Mouse (Mus musculus) MEL (cell line): Measurements from ENCODE around the gene Ino80. TPM values are rescaled to one million over a fixed set of nuclear protein-coding genes. Genes with fewer than 3 reads are reported as not detected.

Source experiments
- DNase-seq: peaks from one replicate; pipeline ENCODE4 v3.0.0; 2011; ENCODE audit warnings: low read depth, low spot score
- H3K27ac ChIP-seq: 2 replicates; pipeline ENCODE4 v1.5.1; 2012; ENCODE audit warnings: low read depth, mild to moderate bottlenecking, control low read depth, low read length, moderate library complexity; ENCODE audit not compliant: control insufficient read depth
- H3K27me3 ChIP-seq, 2 experiments: fragments of 150-350 bp in 1 of 2; sonication (generic) in 1 of 2; 2 replicates each; pipeline ENCODE4 v1.6.1; 2012; ENCODE audit warnings: low read length in 2 of 2, mild to moderate bottlenecking in 2 of 2, improper control_type of control experiment in 1 of 2, moderate library complexity in 1 of 2; ENCODE audit not compliant: insufficient read depth in 2 of 2, control insufficient read depth in 1 of 2
- H3K36me3 ChIP-seq, 2 experiments: 2 replicates each; pipeline ENCODE4 v1.6.1; 2012 to 2014; ENCODE audit warnings: low read length in 2 of 2, improper control_type of control experiment in 1 of 2, inconsistent platforms in 1 of 2, mild to moderate bottlenecking in 1 of 2; ENCODE audit not compliant: insufficient read depth in 2 of 2, control insufficient read depth in 1 of 2
- H3K4me1 ChIP-seq, 2 experiments: fragments of 150-350 bp in 1 of 2; sonication (generic) in 1 of 2; 2 replicates each; pipeline ENCODE4 v1.6.1; 2012; ENCODE audit warnings: low read length in 2 of 2, improper control_type of control experiment in 1 of 2, mild to moderate bottlenecking in 1 of 2; ENCODE audit not compliant: insufficient read depth in 2 of 2, control insufficient read depth in 1 of 2
- H3K4me3 ChIP-seq, 2 experiments: fragments of 150-350 bp in 1 of 2; sonication (generic) in 1 of 2; 2 replicates each; pipeline ENCODE4 v1.5.1; 2012; ENCODE audit warnings: low read depth in 2 of 2, low read length in 2 of 2, mild to moderate bottlenecking in 2 of 2, moderate library complexity in 2 of 2, control low read depth in 1 of 2, improper control_type of control experiment in 1 of 2; ENCODE audit not compliant: control insufficient read depth in 1 of 2, insufficient read depth in 1 of 2
- H3K79me2 ChIP-seq: 2 replicates; pipeline ENCODE4 v1.6.1; 2012; ENCODE audit warnings: mild to moderate bottlenecking, low read length, moderate library complexity; ENCODE audit not compliant: control insufficient read depth, poor library complexity, insufficient read depth
- H3K9ac ChIP-seq: 2 replicates; pipeline ENCODE4 v1.6.1; 2012; ENCODE audit warnings: low read depth, mild to moderate bottlenecking, control low read depth, low read length, moderate library complexity; ENCODE audit not compliant: control insufficient read depth, poor library complexity, severe bottlenecking
- H3K9me3 ChIP-seq: fragments of 150-350 bp; sonication (generic); replicated peaks from 2 replicates; pipeline ENCODE4 v1.6.1; 2012; ENCODE audit warnings: mild to moderate bottlenecking, low read length, improper control_type of control experiment, moderate library complexity; ENCODE audit not compliant: insufficient read depth
- BHLHE40 ChIP-seq: IDR thresholded peaks from 2 replicates; pipeline ENCODE4 v1.6.1; 2012; ENCODE audit warnings: low read depth, mild to moderate bottlenecking, inconsistent platforms, low read length, improper control_type of control experiment, borderline replicate concordance
- CHD1 ChIP-seq: IDR thresholded peaks from 2 replicates; pipeline ENCODE4 v1.6.1; 2012; ENCODE audit warnings: low read depth, mild to moderate bottlenecking, inconsistent platforms, low read length, improper control_type of control experiment
- CTCF ChIP-seq, 3 experiments: IDR thresholded peaks in 2 of 3; conservative IDR thresholded peaks in 1 of 3; 2 replicates each; pipeline ENCODE4 v1.5.1; 2011 to 2012; ENCODE audit warnings: low read length in 3 of 3, low read depth in 2 of 3, mild to moderate bottlenecking in 2 of 3, improper control_type of control experiment in 1 of 3, inconsistent platforms in 1 of 3, mixed read lengths in 1 of 3, moderate library complexity in 1 of 3; ENCODE audit not compliant: control insufficient read depth in 1 of 3, insufficient read depth in 1 of 3, poor library complexity in 1 of 3, severe bottlenecking in 1 of 3
- E2F4 ChIP-seq: IDR thresholded peaks from 2 replicates; pipeline ENCODE4 v1.6.1; 2011; ENCODE audit warnings: low read depth, low read length, improper control_type of control experiment, borderline replicate concordance
- EP300 ChIP-seq, 2 experiments: IDR thresholded peaks; 2 replicates each; pipeline ENCODE4 v1.6.1; 2011; ENCODE audit warnings: improper control_type of control experiment in 2 of 2, low read length in 2 of 2, low read depth in 1 of 2, mild to moderate bottlenecking in 1 of 2
- ETS1 ChIP-seq: IDR thresholded peaks from 2 replicates; pipeline ENCODE4 v1.6.1; 2012; ENCODE audit warnings: low read depth, mild to moderate bottlenecking, inconsistent platforms, low read length, improper control_type of control experiment, moderate library complexity
- HCFC1 ChIP-seq: IDR thresholded peaks from 2 replicates; pipeline ENCODE4 v1.6.1; 2012; ENCODE audit warnings: low read depth, mild to moderate bottlenecking, inconsistent platforms, low read length, improper control_type of control experiment, moderate library complexity
- KAT2A ChIP-seq: conservative IDR thresholded peaks from 2 replicates; pipeline ENCODE4 v1.6.1; 2012; ENCODE audit warnings: low read depth, low read length, improper control_type of control experiment, inconsistent platforms
- MAFK ChIP-seq: IDR thresholded peaks from 2 replicates; pipeline ENCODE4 v1.6.1; 2011; ENCODE audit warnings: low read depth, mild to moderate bottlenecking, low read length, improper control_type of control experiment, borderline replicate concordance
- MAX ChIP-seq: IDR thresholded peaks from 2 replicates; pipeline ENCODE4 v1.6.1; 2011; ENCODE audit warnings: low read length, improper control_type of control experiment
- MAZ ChIP-seq: IDR thresholded peaks from 2 replicates; pipeline ENCODE4 v1.6.1; 2012; ENCODE audit warnings: low read depth, mild to moderate bottlenecking, inconsistent platforms, low read length, improper control_type of control experiment
- MEF2A ChIP-seq: IDR thresholded peaks from 2 replicates; pipeline ENCODE4 v1.6.1; 2014; ENCODE audit warnings: low read depth, mild to moderate bottlenecking, inconsistent platforms, low read length, improper control_type of control experiment; ENCODE audit not compliant: poor library complexity, insufficient replicate concordance, severe bottlenecking; ENCODE audit errors: extremely low read depth
- MYB ChIP-seq: IDR thresholded peaks from 2 replicates; pipeline ENCODE4 v1.6.1; 2011; ENCODE audit warnings: mild to moderate bottlenecking, low read depth, low read length, improper control_type of control experiment
- MYC ChIP-seq: IDR thresholded peaks from 2 replicates; pipeline ENCODE4 v1.6.1; 2011; ENCODE audit warnings: low read depth, mild to moderate bottlenecking, low read length, improper control_type of control experiment, moderate library complexity
- NELFE ChIP-seq: IDR thresholded peaks from 2 replicates; pipeline ENCODE4 v1.6.1; 2011; ENCODE audit warnings: low read depth, low read length, improper control_type of control experiment
- NRF1 ChIP-seq: IDR thresholded peaks from 2 replicates; pipeline ENCODE4 v1.6.1; 2014; ENCODE audit warnings: low read depth, mild to moderate bottlenecking, inconsistent platforms, low read length, improper control_type of control experiment, moderate library complexity; ENCODE audit not compliant: poor library complexity, insufficient read depth, severe bottlenecking
- POLR2A ChIP-seq, 2 experiments: IDR thresholded peaks; 2 replicates each; pipeline ENCODE4 v1.6.1; 2011 to 2012; ENCODE audit warnings: low read length in 2 of 2, mild to moderate bottlenecking in 2 of 2, control low read depth in 1 of 2, improper control_type of control experiment in 1 of 2, low read depth in 1 of 2, moderate library complexity in 1 of 2; ENCODE audit not compliant: control insufficient read depth in 1 of 2, insufficient read depth in 1 of 2, poor library complexity in 1 of 2
- POLR2AphosphoS2 ChIP-seq: IDR thresholded peaks from 2 replicates; pipeline ENCODE4 v1.6.1; 2011; ENCODE audit warnings: low read length, improper control_type of control experiment
- POLR2AphosphoS5 ChIP-seq: IDR thresholded peaks from 2 replicates; pipeline ENCODE4 v1.6.1; 2012; ENCODE audit warnings: low read depth, borderline replicate concordance, mild to moderate bottlenecking, inconsistent platforms, low read length, moderate library complexity, mixed read lengths
- RAD21 ChIP-seq: IDR thresholded peaks from 2 replicates; pipeline ENCODE4 v1.6.1; 2011; ENCODE audit warnings: mild to moderate bottlenecking, low read depth, low read length, improper control_type of control experiment
- SIN3A ChIP-seq: IDR thresholded peaks from 2 replicates; pipeline ENCODE4 v1.6.1; 2012; ENCODE audit warnings: low read length, improper control_type of control experiment, inconsistent platforms
- SMC3 ChIP-seq: IDR thresholded peaks from 2 replicates; pipeline ENCODE4 v1.6.1; 2011; ENCODE audit warnings: low read depth, low read length, improper control_type of control experiment
- TAL1 ChIP-seq: IDR thresholded peaks from 2 replicates; pipeline ENCODE4 v1.6.1; 2012; ENCODE audit warnings: mild to moderate bottlenecking, inconsistent platforms, low read length, moderate library complexity, mixed read lengths
- TCF12 ChIP-seq: IDR thresholded peaks from 2 replicates; pipeline ENCODE4 v1.6.1; 2014; ENCODE audit warnings: low read depth, mild to moderate bottlenecking, inconsistent platforms, low read length, improper control_type of control experiment, moderate library complexity
- USF2 ChIP-seq, 2 experiments: IDR thresholded peaks; 2 replicates each; pipeline ENCODE4 v1.6.1; 2011 to 2012; ENCODE audit warnings: improper control_type of control experiment in 2 of 2, low read length in 2 of 2, borderline replicate concordance in 1 of 2, inconsistent platforms in 1 of 2, low read depth in 1 of 2, mild to moderate bottlenecking in 1 of 2; ENCODE audit not compliant: insufficient read depth in 1 of 2
- ZC3H11A ChIP-seq: IDR thresholded peaks from 2 replicates; pipeline ENCODE4 v1.6.1; 2012; ENCODE audit warnings: low read depth, mild to moderate bottlenecking, inconsistent platforms, low read length, improper control_type of control experiment
- ZKSCAN1 ChIP-seq: IDR thresholded peaks from 2 replicates; pipeline ENCODE4 v1.6.1; 2012; ENCODE audit warnings: low read depth, mild to moderate bottlenecking, inconsistent platforms, low read length, improper control_type of control experiment, moderate library complexity
- ZMIZ1 ChIP-seq: IDR thresholded peaks from 2 replicates; pipeline ENCODE4 v1.6.1; 2012; ENCODE audit warnings: low read depth, mild to moderate bottlenecking, inconsistent platforms, low read length, improper control_type of control experiment, moderate library complexity
- ZNF384 ChIP-seq: IDR thresholded peaks from 2 replicates; pipeline ENCODE4 v1.6.1; 2012; ENCODE audit warnings: low read depth, mild to moderate bottlenecking, inconsistent platforms, low read length, improper control_type of control experiment
- polyA plus RNA-seq, 2 experiments: library from polyadenylated mRNA; stranded (reverse) in 1 of 2; unstranded in 1 of 2; fragments of >175 nt in 1 of 2; fragments of >200 nt in 1 of 2; gene quantifications; 2 replicates each; pipeline versions ENCODE4 v1.2.1 to v1.2.4; 2012; ENCODE audit warnings: low replicate concordance in 2 of 2, low read depth in 1 of 2; ENCODE audit not compliant: insufficient read length in 2 of 2, insufficient read depth in 1 of 2, missing spikeins in 1 of 2
- total RNA-seq: library from RNA; depleted of rRNA; stranded (reverse); fragments of 300-350 nt; gene quantifications from 2 replicates; pipeline ENCODE4 v1.2.3, GENCODE M21; 2012

The Ino80 gene
- total and polyA plus RNA-seq, 3 experiments, result 13.9 to 37.9 (median 23.1) TPM

DNA sequence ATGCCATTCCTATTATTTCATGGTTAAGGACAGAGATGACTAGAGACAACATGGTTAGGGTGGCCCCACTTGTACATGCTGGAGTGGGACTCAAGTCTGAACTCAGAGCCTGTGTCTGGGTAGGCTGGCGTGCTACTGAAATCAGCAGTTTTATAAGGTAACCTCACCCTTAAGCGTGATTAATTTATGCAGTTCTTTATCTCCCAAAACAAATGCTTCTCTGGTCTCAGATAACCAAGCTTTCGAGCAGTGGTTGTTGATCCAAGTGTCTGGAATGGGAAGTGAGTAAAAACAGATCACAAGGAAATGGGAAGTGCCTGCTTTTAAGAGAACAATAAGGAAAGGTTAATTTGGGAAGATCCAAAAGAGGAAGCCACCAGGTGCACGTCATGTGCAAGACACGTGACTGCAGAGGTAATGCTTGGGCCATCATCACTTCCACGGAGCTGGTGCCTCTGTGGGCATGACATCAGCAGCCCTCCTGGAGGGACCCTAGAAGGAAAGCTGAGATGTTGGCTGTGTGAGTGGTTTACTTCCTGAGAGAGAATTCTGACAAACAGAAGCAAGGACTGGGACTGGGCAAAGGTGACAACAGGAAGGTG is 132.8 kb downstream of the Ino80 start (continued):
- 0 out of 4 replicates have a peak, but pooled peaks of 1 of the 2 experiments have one; percentile 28 for TF ChIP-seq USF2 (IDR thresholded peaks at IDR 0.05; ENCODE audit: borderline replicate concordance in 1 of 2, insufficient read depth in 1 of 2, low read depth in 1 of 2, low read length in 2 of 2)
- no peak for TF ChIP-seq E2F4
- TF ChIP-seq MYC, result peak; percentile 41; the same call in 1 of the 2 replicates
- no peak for TF ChIP-seq KAT2A
- TF ChIP-seq NRF1, result no peak
- TF ChIP-seq ZC3H11A, result no peak
- TF ChIP-seq MYB, result no peak
- TF ChIP-seq ETS1, result 0 out of 2 replicates have a peak, but pooled peaks have one; percentile 30

DNA sequence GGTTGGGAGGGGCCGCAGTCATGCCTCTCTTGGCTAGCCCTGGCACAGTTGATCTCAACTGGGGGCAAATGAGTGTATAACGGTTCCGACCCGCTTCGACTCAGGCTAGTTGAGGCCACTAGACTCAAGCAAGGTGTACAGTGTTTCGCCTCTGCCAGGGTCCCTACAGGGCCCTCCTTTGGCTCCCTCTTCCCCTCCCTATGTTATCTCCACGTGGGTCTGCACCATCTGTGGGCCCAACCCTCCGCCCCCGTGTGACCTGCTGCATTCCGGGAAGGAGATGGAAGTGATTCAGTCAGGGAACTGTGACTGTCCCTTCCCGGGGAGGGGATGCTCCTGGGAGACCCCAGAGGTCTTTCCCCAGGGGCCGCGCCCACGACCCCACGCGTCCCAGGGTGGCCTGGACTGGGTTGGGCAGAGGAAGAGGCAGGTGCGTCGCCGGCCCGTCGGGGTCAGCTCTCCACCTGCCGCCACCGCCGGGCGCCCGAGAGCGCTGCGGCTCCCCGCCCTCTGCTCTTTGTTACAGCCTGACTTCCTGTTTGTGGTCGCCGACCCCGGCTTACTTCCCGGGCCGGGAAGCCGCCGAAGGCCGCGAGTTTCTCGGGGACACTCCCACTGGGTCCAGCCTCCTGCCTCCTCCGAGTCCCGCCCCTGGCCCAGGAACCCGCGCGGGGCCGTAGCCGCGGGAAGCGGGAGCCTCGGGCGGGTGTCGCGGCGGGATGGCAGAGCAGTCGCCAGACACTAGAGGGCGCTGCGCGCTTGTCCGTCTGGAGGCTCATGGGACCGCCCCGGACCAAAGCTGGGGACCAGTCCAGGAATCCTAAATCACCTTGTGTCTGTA is 139.8 kb downstream of the Ino80 start:
- DNase-seq, result peak; percentile 86
- H3K4me1 ChIP-seq, result peaks cover 2 to 15% of the 10 kb centered on the region in 2 experiments; a peak in 3 of 4 replicates
- H3K4me3 ChIP-seq, result peak overlapping the region; percentile 71 to 76
- no peaks in the 10 kb centered on the region for H3K27me3 ChIP-seq
- peak overlapping the region; percentile 37; the same call in 1 of the 2 replicates for H3K27ac ChIP-seq
- peaks cover 0 to 6% of the 10 kb centered on the region in 2 experiments; a peak in 2 of 4 replicates for H3K36me3 ChIP-seq
- no peaks in the 10 kb centered on the region; the same call in 1 of the 2 replicates for H3K79me2 ChIP-seq
- H3K9me3 ChIP-seq, result no peaks in the 10 kb centered on the region
- peak overlapping the region; percentile 82 for H3K9ac ChIP-seq
- 0 out of 2 replicates have a peak, but pooled peaks have one; percentile 16 for TF ChIP-seq TCF12
- peak; percentile 20; the same call in 1 of the 2 replicates for TF ChIP-seq TAL1
- TF ChIP-seq MAFK, result no peak
- TF ChIP-seq BHLHE40, result no peak
- TF ChIP-seq NELFE, result peak; percentile 45; the same call in 1 of the 2 replicates
- peak; percentile 68 for TF ChIP-seq RAD21
- no peak for TF ChIP-seq NRF1
- 0 out of 2 replicates have a peak, but pooled peaks have one; percentile 30 for TF ChIP-seq HCFC1
- TF ChIP-seq CHD1, result no peak
- TF ChIP-seq MEF2A, result no peak
- TF ChIP-seq USF2 (IDR thresholded peaks at IDR 0.05; ENCODE audit: borderline replicate concordance in 1 of 2, insufficient read depth in 1 of 2, low read depth in 1 of 2, low read length in 2 of 2), result no peak
- TF ChIP-seq E2F4, result peak; percentile 54; the same call in 1 of the 2 replicates
- TF ChIP-seq MAX, result peak; percentile 70
- no peak; the same call in 1 of the 2 replicates for TF ChIP-seq SIN3A
- peak; percentile 36; the same call in 1 of the 2 replicates for TF ChIP-seq ZMIZ1
- no peak for TF ChIP-seq MAZ
- peak in 1 of 2 experiments; percentile 51; a peak in 1 of 4 replicates for TF ChIP-seq POLR2A (IDR thresholded peaks at IDR 0.05; ENCODE audit: control insufficient read depth in 1 of 2, insufficient read depth in 1 of 2, low read depth in 1 of 2, low read length in 2 of 2, poor library complexity in 1 of 2)
- 0 out of 4 replicates have a peak, but pooled peaks of 1 of the 2 experiments have one; percentile 9 for TF ChIP-seq EP300 (IDR thresholded peaks at IDR 0.05; ENCODE audit: low read depth in 1 of 2, low read length in 2 of 2)
- TF ChIP-seq KAT2A, result no peak
- no peak for TF ChIP-seq POLR2AphosphoS5
- peak; percentile 63 for TF ChIP-seq SMC3
- TF ChIP-seq ZNF384, result no peak
- TF ChIP-seq ZC3H11A, result peak; percentile 34; the same call in 1 of the 2 replicates
- TF ChIP-seq ZKSCAN1, result no peak
- no peak for TF ChIP-seq POLR2AphosphoS2
- TF ChIP-seq CTCF (IDR thresholded peaks at IDR 0.05 in 2 of 3, conservative IDR thresholded peaks at IDR 0.05 in 1 of 3; ENCODE audit: control insufficient read depth in 1 of 3, insufficient read depth in 1 of 3, low read depth in 2 of 3, low read length in 3 of 3, poor library complexity in 1 of 3, severe bottlenecking in 1 of 3), result peak; percentile 56 to 94 (median 84); a peak in 5 of 6 replicates
- no peak for TF ChIP-seq MYB
